Mouse (Mus musculus) spleen, adult 12 weeks (tissue): ENCODE measurements around the gene Ap2b1.
A peak's percentile ranks its signal among the peaks of the same experiment; 100 is the strongest.
"Not testable (repeated sequence)": the region's sequence is repeated elsewhere in the genome, so short reads cannot be mapped to it uniquely, and the experiment has no call there.

Experiments used
- DNase-seq: peaks from one replicate; pipeline ENCODE4 v3.0.0; 2022; ENCODE audit warnings: low spot score

Gene Ap2b1

GRCm38 (mm10) chr11:83301431-83301831, 2.6 kb downstream of the Ap2b1 start:
- DNase-seq = no peak

GRCm38 (mm10) chr11:83302124-83302523, 3.3 kb downstream of the Ap2b1 start:
- DNase-seq = no peak

- DNase-seq = peak; percentile 86
Measured at GRCm38 (mm10) chr11:83302526-83303251, 3.9 kb downstream of the Ap2b1 start, which contains the start of gene Pex12. Gene Pex12, minus strand, starts transcription at chr11:83302586.

GRCm38 (mm10) chr11:83303751-83304150, 4.9 kb downstream of the Ap2b1 start:
- no peak for DNase-seq

GRCm38 (mm10) chr11:83304485-83304884, 5.7 kb downstream of the Ap2b1 start:
- no peak for DNase-seq

GRCm38 (mm10) chr11:83306700-83307253, 8.0 kb downstream of the Ap2b1 start:
- DNase-seq = no peak

- no peak for DNase-seq
Measured at GRCm38 (mm10) chr11:83312471-83312870, 13.6 kb downstream of the Ap2b1 start.

GRCm38 (mm10) chr11:83319048-83319447, 20.2 kb downstream of the Ap2b1 start:
- no peak for DNase-seq

- DNase-seq = not testable (repeated sequence)
Measured at GRCm38 (mm10) chr11:83326692-83327091, 27.9 kb downstream of the Ap2b1 start.

GRCm38 (mm10) chr11:83327427-83327826, 28.6 kb downstream of the Ap2b1 start:
- peak; percentile 35 for DNase-seq

GRCm38 (mm10) chr11:83335826-83336225, 37.0 kb downstream of the Ap2b1 start:
- no peak for DNase-seq

GRCm38 (mm10) chr11:83339705-83340104, 40.9 kb downstream of the Ap2b1 start:
- DNase-seq = no peak

GRCm38 (mm10) chr11:83341716-83342245, 43.0 kb downstream of the Ap2b1 start:
- no peak for DNase-seq

- DNase-seq = no peak
Measured at GRCm38 (mm10) chr11:83355428-83355827, 56.6 kb downstream of the Ap2b1 start.

GRCm38 (mm10) chr11:83357421-83357820, 58.6 kb downstream of the Ap2b1 start:
- no peak for DNase-seq

GRCm38 (mm10) chr11:83364656-83365055, 65.8 kb downstream of the Ap2b1 start:
- no peak for DNase-seq

GRCm38 (mm10) chr11:83371267-83371666, 72.4 kb downstream of the Ap2b1 start:
- no peak for DNase-seq

GRCm38 (mm10) chr11:83379745-83380341, 81.0 kb downstream of the Ap2b1 start:
- DNase-seq = no peak

GRCm38 (mm10) chr11:83382876-83383531, 84.2 kb downstream of the Ap2b1 start:
- no peak for DNase-seq

GRCm38 (mm10) chr11:83383532-83383887, 84.7 kb downstream of the Ap2b1 start:
- DNase-seq = no peak

- DNase-seq = no peak
Measured at GRCm38 (mm10) chr11:83393062-83393461, 94.2 kb downstream of the Ap2b1 start.

- no peak for DNase-seq
Measured at GRCm38 (mm10) chr11:83394802-83395439, 96.1 kb downstream of the Ap2b1 start.
